Mouse (Mus musculus): ENCODE measurements around the gene Gm128.

DNA sequence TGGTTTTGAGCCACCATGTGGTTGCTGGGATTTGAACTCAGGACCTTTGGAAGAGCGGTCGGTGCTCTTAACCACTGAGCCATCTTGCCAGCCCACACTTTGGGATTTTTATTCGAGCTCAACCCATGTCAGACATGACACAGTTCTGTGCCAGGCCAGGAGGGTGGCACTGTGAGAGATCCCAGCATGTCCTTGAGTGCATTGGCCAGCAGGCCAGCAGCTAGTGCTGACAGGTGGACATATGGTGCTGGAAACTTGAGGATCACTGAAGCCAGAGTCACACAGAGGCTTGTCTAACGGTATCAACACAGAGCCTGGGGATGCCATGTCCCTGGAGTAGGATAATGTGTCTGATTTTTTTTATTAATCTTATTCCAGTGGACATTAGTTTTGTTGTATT lies 48.0 kb upstream of the Gm128 start:
- no peak for TF ChIP-seq MYC (IDR thresholded peaks at IDR 0.05; ENCODE audit: low read depth, low read length)
- no peak for TF ChIP-seq JUND (IDR thresholded peaks at IDR 0.05; ENCODE audit: low read depth, low read length)
- no peak for TF ChIP-seq POLR2A (IDR thresholded peaks at IDR 0.05; ENCODE audit: control insufficient read depth in 1 of 2, insufficient read depth in 1 of 2, low read depth in 1 of 2, low read length in 2 of 2, poor library complexity in 1 of 2)
- no peak for TF ChIP-seq BHLHE40 (IDR thresholded peaks at IDR 0.05; ENCODE audit: borderline replicate concordance, low read depth, low read length)
- TF ChIP-seq CTCF (IDR thresholded peaks at IDR 0.05 in 2 of 3, conservative IDR thresholded peaks at IDR 0.05 in 1 of 3; ENCODE audit: control insufficient read depth in 1 of 3, insufficient read depth in 1 of 3, low read depth in 2 of 3, low read length in 3 of 3, poor library complexity in 1 of 3, severe bottlenecking in 1 of 3): no peak
- TF ChIP-seq USF1 (IDR thresholded peaks at IDR 0.05; ENCODE audit: low read depth, low read length): no peak
- TF ChIP-seq HCFC1 (IDR thresholded peaks at IDR 0.05; ENCODE audit: low read depth, low read length): no peak
- TF ChIP-seq ZNF384 (IDR thresholded peaks at IDR 0.05; ENCODE audit: low read depth, low read length): no peak
- TF ChIP-seq MAZ (IDR thresholded peaks at IDR 0.05; ENCODE audit: low read depth, low read length): no peak
- TF ChIP-seq USF2 (IDR thresholded peaks at IDR 0.05; ENCODE audit: borderline replicate concordance in 1 of 2, insufficient read depth in 1 of 2, low read depth in 1 of 2, low read length in 2 of 2): no peak
- TF ChIP-seq MAX (IDR thresholded peaks at IDR 0.05; ENCODE audit: low read length): no peak
- TF ChIP-seq NRF1 (IDR thresholded peaks at IDR 0.05; ENCODE audit: insufficient read depth, low read depth, low read length, poor library complexity, severe bottlenecking): no peak
